Mouse (Mus musculus): ENCODE data around the gene Mettl17.
"Not testable (repeated sequence)": the region's sequence is repeated elsewhere in the genome, so short reads cannot be mapped to it uniquely, and the experiment has no call there.

Mettl17 gene

GRCm38 (mm10) chr14:51899351-51899750, 14.7 kb downstream of the Mettl17 start:
- no peak for DNase-seq

- DNase-seq: peak; percentile 77
Observed at GRCm38 (mm10) chr14:51902806-51903710, 18.4 kb downstream of the Mettl17 start.

- no peak for DNase-seq
Observed at GRCm38 (mm10) chr14:51903782-51904181, 19.1 kb downstream of the Mettl17 start.

- no peak for DNase-seq
Observed at GRCm38 (mm10) chr14:51904706-51905105, 20.1 kb downstream of the Mettl17 start.

- DNase-seq: no peak
Observed at GRCm38 (mm10) chr14:51906102-51906501, 21.5 kb downstream of the Mettl17 start.

GRCm38 (mm10) chr14:51911301-51911700, 26.7 kb downstream of the Mettl17 start:
- DNase-seq: no peak

- no peak for DNase-seq
Observed at GRCm38 (mm10) chr14:51912391-51913061, 27.9 kb downstream of the Mettl17 start.

GRCm38 (mm10) chr14:51913062-51913959, 28.7 kb downstream of the Mettl17 start:
- DNase-seq: peak; percentile 74

GRCm38 (mm10) chr14:51913960-51914762, 29.5 kb downstream of the Mettl17 start, which contains the start of gene Ndrg2:
TSS of gene Ndrg2 (minus strand) at chr14:51914158.
- DNase-seq: peak; percentile 70

GRCm38 (mm10) chr14:51915030-51915429, 30.4 kb downstream of the Mettl17 start:
- DNase-seq: no peak

- no peak for DNase-seq
Observed at GRCm38 (mm10) chr14:51916539-51916938, 31.9 kb downstream of the Mettl17 start.

- no peak for DNase-seq
Observed at GRCm38 (mm10) chr14:51918125-51918524, 33.5 kb downstream of the Mettl17 start, which contains the start of gene Tppp2. TSS of gene Tppp2 (plus strand) at chr14:51918425.

- DNase-seq: no peak
Observed at GRCm38 (mm10) chr14:51918966-51919365, 34.3 kb downstream of the Mettl17 start.

- no peak for DNase-seq
Observed at GRCm38 (mm10) chr14:51921759-51922570, 37.3 kb downstream of the Mettl17 start.

- DNase-seq: no peak
Observed at GRCm38 (mm10) chr14:51922571-51922865, 37.9 kb downstream of the Mettl17 start, which contains the start of gene Rnase13. TSS of gene Rnase13 (minus strand) at chr14:51922773.

GRCm38 (mm10) chr14:51922910-51923309, 38.3 kb downstream of the Mettl17 start:
- no peak for DNase-seq

- DNase-seq: no peak
Observed at GRCm38 (mm10) chr14:51923492-51923891, 38.9 kb downstream of the Mettl17 start.

GRCm38 (mm10) chr14:51926930-51927329, 42.3 kb downstream of the Mettl17 start:
- not testable (repeated sequence) for DNase-seq

GRCm38 (mm10) chr14:51929309-51929943, 44.8 kb downstream of the Mettl17 start:
- no peak for DNase-seq

- DNase-seq: no peak
Observed at GRCm38 (mm10) chr14:51929968-51930367, 45.3 kb downstream of the Mettl17 start.

GRCm38 (mm10) chr14:51930824-51931223, 46.2 kb downstream of the Mettl17 start:
- peak; percentile 54 for DNase-seq

Measured in cerebellum, adult 9-10 months (tissue).